Comparison of ENCODE assay signal across 10 mouse cellular contexts in the genomic region with DNA sequence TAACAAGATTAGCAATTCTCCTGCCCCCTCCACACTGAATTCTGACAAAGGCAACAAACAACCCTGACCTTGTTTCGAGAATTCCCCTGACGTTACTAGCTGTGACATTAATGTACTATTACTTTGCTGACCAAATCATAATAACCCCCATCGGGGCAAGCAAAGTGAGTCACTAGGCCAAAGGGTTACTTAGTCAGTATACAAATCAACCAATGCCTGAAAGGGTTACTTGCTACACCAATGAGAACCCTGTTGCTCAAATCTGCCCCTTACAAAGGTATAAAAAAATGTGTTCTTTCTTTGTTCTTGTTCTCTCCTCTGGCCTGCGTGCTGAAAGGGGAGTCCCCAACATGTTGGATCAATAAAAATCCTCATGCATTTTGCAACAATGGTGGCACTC. TPM values are rescaled to one million over a fixed set of nuclear protein-coding genes. Genes with fewer than 3 reads are reported as not detected.
"Had no signal": no experiment of that assay in that cellular context is flagged by ENCODE, and none has a peak within 500 bp of the region (broad histone marks: within the 10 kb centered on the region; RNA-seq: fewer than 3 reads in every experiment).

No protein-coding gene starts in this region.

RNA-seq across cellular contexts. Expression of gene Slco1a4, which starts 19.7 kb away (rescaled TPM):
- total RNA-seq: common myeloid progenitor, adult 5-6 weeks; gastrocnemius, adult 18-20 months; granulocyte monocyte progenitor cell, adult 5-6 weeks had no signal
- polyA plus RNA-seq: embryonic facial prominence, embryonic 10.5 days; embryonic facial prominence, embryonic 11.5 days; embryonic facial prominence, embryonic 12.5 days; embryonic facial prominence, embryonic 13.5 days; erythroblast, embryonic 14.5 days; forebrain, embryonic 10.5 days; forebrain, embryonic 11.5 days had no signal
